Mouse (Mus musculus) midbrain, postnatal 0 days (tissue): ENCODE data around the gene B4galt4. TPM values are rescaled to one million over a fixed set of nuclear protein-coding genes. Genes with fewer than 3 reads are reported as not detected.
A peak's percentile ranks its signal among the peaks of the same experiment; 100 is the strongest.

Experiments
- ATAC-seq: fragments of 200-750 bp; cut with Nextera tagmentation; 2 replicates; pipeline ENCODE4 v1.8.0; 2017; ENCODE audit warnings: moderate number of reproducible peaks, mild to moderate bottlenecking, moderate TSS enrichment, moderate library complexity; ENCODE audit not compliant: low FRiP score
- DNase-seq: peaks from one replicate; pipeline ENCODE4 v3.0.0-alpha.2; 2015; ENCODE audit warnings: low spot score
- H3K27ac ChIP-seq: fragments of 300-500 bp; sonication (generic); 2 replicates; pipeline ENCODE4 v1.5.1; 2014; ENCODE audit warnings: low read depth, mild to moderate bottlenecking, low read length, mixed read lengths
- H3K27me3 ChIP-seq: fragments of 300-500 bp; sonication (generic); 2 replicates; pipeline ENCODE4 v1.6.1; 2014; ENCODE audit warnings: low read length, control low read depth, mixed read lengths; ENCODE audit not compliant: insufficient read depth
- H3K36me3 ChIP-seq: fragments of 300-500 bp; sonication (generic); 2 replicates; pipeline ENCODE4 v1.6.1; 2014; ENCODE audit warnings: low read length, control low read depth, mixed read lengths; ENCODE audit not compliant: insufficient read depth
- H3K4me1 ChIP-seq: fragments of 300-500 bp; sonication (generic); 2 replicates; pipeline ENCODE4 v1.6.1; 2014; ENCODE audit warnings: mild to moderate bottlenecking, control low read depth, antibody characterized with exemption, low read length, mixed read lengths; ENCODE audit not compliant: insufficient read depth
- H3K4me2 ChIP-seq: fragments of 300-500 bp; sonication (generic); 2 replicates; pipeline ENCODE4 v1.6.1; 2014; ENCODE audit warnings: low read depth, mild to moderate bottlenecking, low read length, mixed read lengths; ENCODE audit not compliant: poor library complexity, severe bottlenecking
- H3K4me3 ChIP-seq: fragments of 300-500 bp; sonication (generic); 2 replicates; pipeline ENCODE4 v1.5.1; 2014; ENCODE audit warnings: low read depth, mild to moderate bottlenecking, low read length, moderate library complexity
- H3K9ac ChIP-seq: fragments of 300-500 bp; sonication (generic); replicated peaks from 2 replicates; pipeline ENCODE4 v1.6.1; 2014; ENCODE audit warnings: mild to moderate bottlenecking, low read length, moderate library complexity, mixed read lengths; ENCODE audit not compliant: poor library complexity, severe bottlenecking
- H3K9me3 ChIP-seq: fragments of 300-500 bp; sonication (generic); 2 replicates; pipeline ENCODE4 v1.6.1; 2016; ENCODE audit warnings: low read length, control low read depth
- CTCF ChIP-seq: IDR thresholded peaks from 2 replicates; pipeline ENCODE4 v1.5.1; 2016; ENCODE audit warnings: antibody characterized with exemption, mild to moderate bottlenecking
- WGBS: fragments of 180-500 bp; shearing (Covaris S2); extraction: QIAGEN DNeasy Blood & Tissue Kit; methylation state at CpG from one replicate; pipeline ENCODE4 v1.1.7; 2014; 5-methylcytosine and 5-hydroxymethylcytosine counted together
- polyA plus RNA-seq: library from polyadenylated mRNA; unstranded; fragments of >200 nt; fragmentation: Nextera tagmentation; extraction: Ambion mirVana; gene quantifications from 2 replicates; pipeline ENCODE4 v1.2.1, GENCODE M21; 2015
- total RNA-seq: library from RNA; depleted of rRNA; stranded (reverse); fragments of >200 nt; gene quantifications from 2 replicates; pipeline ENCODE4 v1.2.3, GENCODE M21; 2014

Gene B4galt4
- total and polyA plus RNA-seq, 2 experiments from 2014 or later: 26.5 to 30.6 TPM

DNA sequence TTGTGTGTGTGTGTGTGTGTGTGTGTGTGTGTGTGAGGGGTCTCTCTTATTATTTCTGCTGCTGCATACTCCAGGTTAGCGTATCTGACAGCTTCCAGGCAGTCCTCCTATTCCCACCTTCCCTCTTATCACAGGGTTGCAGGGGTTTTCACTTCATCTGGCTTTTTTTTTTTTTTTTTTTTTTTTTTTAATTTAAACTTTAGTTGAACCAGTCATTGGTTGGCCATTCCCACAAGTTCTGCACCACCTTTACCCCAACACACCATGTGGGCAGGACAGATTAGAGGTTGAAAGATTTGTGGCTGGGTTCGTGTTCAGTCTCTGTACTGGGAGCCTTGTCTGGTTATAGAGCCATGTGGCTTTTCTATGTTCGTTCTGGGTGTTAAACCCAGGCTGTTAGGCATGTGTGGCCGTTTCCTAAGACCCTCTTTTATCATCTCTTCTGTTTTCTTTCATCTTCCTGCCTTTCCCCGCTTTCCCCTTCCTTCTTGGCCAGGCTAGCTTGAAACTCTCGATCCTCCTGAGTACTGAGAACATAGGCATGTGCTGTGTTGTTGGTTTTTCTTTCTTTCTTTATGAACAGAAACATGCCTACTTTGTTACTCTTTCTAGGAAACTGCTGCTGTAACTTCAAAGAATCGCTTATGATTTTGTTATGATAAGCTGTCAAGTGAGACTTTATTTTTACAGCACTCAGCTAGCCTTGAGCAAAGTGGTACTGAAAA lies 13.6 kb downstream of the B4galt4 start:
- TF ChIP-seq CTCF: no peak
- DNase-seq: no peak
- 68% methylated on average over 7 of the region's 7 CpGs for WGBS
- H3K4me1 ChIP-seq: no peaks in the 10 kb centered on the region
- H3K27ac ChIP-seq: no peak overlapping the region
- ATAC-seq: no peak
- H3K4me3 ChIP-seq: no peak overlapping the region
- no peak overlapping the region for H3K4me2 ChIP-seq
- no peaks in the 10 kb centered on the region for H3K27me3 ChIP-seq
- H3K9ac ChIP-seq: no peak overlapping the region
- peaks cover 39% of the 10 kb centered on the region for H3K36me3 ChIP-seq
- no peaks in the 10 kb centered on the region for H3K9me3 ChIP-seq

DNA sequence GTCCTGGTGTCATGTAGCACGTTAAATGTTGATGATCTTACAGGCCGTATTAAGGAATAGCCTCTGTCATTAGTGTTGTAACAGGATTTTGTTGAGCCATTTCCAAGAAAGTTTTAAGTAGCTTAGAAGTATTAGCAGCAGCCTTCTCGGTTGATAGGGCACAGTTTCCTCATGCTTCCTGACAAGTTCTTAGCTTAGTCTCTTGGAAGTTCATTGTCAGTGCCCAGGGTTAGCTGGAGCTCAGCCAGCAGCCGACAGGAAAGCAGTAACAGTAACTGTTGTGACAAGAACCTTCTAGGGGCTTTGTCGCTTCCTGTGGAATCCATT lies 14.1 kb downstream of the B4galt4 start:
- Histone ChIP-seq H3K27me3 (no peaks in the 10 kb centered on the region), H3K9me3 (no peaks in the 10 kb centered on the region), H3K4me2 (no peak overlapping the region), H3K4me1 (no peaks in the 10 kb centered on the region), H3K27ac (no peak overlapping the region), H3K4me3 (no peak overlapping the region), H3K36me3 (peaks cover 42% of the 10 kb centered on the region), H3K9ac (no peak overlapping the region)
- ATAC-seq: no peak
- whole genome bisulfite sequencing: 37% methylated on average over 5 of the region's 5 CpGs
- peak; percentile 10 for DNase-seq
- TF ChIP-seq CTCF: no peak

DNA sequence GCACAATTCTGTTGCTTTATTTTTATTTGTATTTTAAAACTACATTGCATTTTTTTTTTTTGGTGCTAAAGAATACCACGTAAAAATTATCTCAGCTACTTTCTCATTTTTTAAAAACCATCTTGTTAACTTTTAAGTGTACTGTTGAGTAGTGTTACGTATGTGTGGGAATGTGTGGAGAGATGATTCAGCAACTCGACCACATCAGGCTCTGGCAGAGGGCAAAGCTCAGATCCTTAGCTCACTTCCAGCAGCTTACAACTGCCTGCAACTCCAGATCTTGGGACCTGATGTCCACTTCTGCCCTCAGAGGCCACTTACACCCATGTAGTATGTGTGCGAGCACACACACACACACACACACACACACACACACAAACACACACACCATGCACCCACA lies 14.5 kb downstream of the B4galt4 start:
- Histone ChIP-seq H3K9ac (no peak overlapping the region), H3K9me3 (no peaks in the 10 kb centered on the region), H3K27me3 (no peaks in the 10 kb centered on the region), H3K27ac (no peak overlapping the region), H3K4me2 (no peak overlapping the region), H3K36me3 (peaks cover 42% of the 10 kb centered on the region), H3K4me1 (no peaks in the 10 kb centered on the region), H3K4me3 (no peak overlapping the region)
- ATAC-seq (no peak), DNase-seq (no peak)
- no peak for TF ChIP-seq CTCF
- 83% methylated on average over 4 of the region's 4 CpGs for WGBS

DNA sequence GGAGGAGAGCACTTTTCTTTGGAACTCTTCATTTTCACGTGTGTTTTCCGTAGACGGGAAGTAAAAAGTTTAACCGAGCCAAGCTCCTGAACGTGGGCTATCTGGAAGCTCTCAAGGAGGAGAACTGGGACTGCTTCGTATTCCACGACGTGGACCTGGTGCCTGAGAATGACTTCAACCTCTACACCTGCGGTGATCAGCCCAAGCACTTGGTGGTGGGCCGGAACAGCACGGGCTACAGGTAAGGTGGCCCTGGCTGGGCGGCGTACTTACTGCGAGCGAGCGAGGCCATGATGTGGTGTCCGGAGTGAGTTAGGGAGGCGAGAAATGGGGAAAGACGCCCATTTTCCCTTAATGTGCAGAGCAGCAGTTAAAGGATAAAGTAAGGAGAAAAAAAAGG lies 15.6 kb downstream of the B4galt4 start:
- H3K4me1 ChIP-seq: no peaks in the 10 kb centered on the region
- no peak for TF ChIP-seq CTCF
- H3K27me3 ChIP-seq: no peaks in the 10 kb centered on the region
- DNase-seq (no peak), ATAC-seq (no peak)
- no peak overlapping the region for H3K4me3 ChIP-seq
- WGBS: 97% methylated on average over 19 of the region's 19 CpGs
- H3K9me3 ChIP-seq: no peaks in the 10 kb centered on the region
- H3K9ac ChIP-seq: no peak overlapping the region
- H3K36me3 ChIP-seq: peaks cover 45% of the 10 kb centered on the region
- H3K4me2 ChIP-seq: no peak overlapping the region
- H3K27ac ChIP-seq: no peak overlapping the region

DNA sequence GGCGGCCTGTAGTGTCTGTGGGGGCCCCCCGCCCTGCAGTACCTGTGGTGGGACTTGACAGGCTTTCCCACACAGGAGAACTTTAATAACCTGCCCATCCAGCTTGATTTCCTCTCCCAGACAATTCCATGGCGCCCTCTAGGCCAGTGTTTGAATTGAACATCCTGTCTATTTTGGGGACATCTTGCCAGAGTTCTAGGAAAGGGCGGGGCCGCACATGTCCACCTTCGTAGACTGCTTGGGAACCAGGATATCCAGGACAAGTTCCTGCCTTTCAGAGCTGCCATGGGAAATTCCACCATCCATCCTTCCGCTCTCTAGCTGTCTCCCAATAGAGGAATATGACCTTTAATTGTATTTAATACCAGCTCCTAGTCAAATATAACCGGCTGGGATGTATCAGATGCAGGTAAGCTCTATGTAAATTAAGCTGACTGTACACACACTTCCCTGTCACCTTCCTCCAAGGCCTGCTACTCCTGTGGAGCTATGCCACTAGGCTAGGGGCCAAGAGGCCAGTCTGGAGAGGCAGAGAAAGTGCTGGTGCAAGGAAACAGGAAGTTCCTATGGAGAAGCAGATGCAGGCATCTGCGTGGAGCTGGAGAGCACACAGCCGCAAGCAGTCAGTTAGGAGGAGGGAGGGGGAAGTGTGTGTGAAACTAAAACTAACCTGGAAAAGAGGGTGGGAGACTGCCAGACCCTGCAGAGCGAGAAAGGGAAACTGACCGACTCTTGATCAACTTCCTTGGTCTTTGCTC lies 16.2 kb downstream of the B4galt4 start:
- H3K4me1 ChIP-seq: no peaks in the 10 kb centered on the region
- no peaks in the 10 kb centered on the region for H3K27me3 ChIP-seq
- no peaks in the 10 kb centered on the region for H3K9me3 ChIP-seq
- no peak for TF ChIP-seq CTCF
- 82% methylated on average over 12 of the region's 12 CpGs for WGBS
- no peak overlapping the region for H3K9ac ChIP-seq
- H3K27ac ChIP-seq: no peak overlapping the region
- peaks cover 45% of the 10 kb centered on the region for H3K36me3 ChIP-seq
- H3K4me3 ChIP-seq: no peak overlapping the region
- no peak overlapping the region for H3K4me2 ChIP-seq
- DNase-seq (no peak), ATAC-seq (no peak)

DNA sequence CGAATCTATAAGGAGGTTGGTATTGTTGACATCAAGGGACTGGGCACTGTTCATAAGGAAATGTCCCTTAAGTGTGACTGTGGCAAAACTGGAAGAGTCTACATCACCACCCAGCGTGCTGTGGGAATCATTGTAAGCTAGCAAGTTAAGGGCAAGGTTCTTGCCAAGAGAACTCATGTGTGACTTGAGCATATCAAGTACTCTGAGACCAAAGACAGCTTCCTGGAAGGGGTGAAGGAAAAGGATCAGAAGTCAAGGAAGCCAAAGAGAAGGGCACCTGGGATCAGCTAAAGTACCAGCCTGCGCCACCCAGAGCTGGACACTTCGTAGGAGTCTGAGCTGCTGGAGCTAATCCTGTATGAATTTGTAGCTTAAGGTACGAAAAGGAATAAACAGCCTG lies 18.2 kb downstream of the B4galt4 start:
- Histone ChIP-seq H3K27me3 (no peaks in the 10 kb centered on the region), H3K4me1 (no peaks in the 10 kb centered on the region), H3K9me3 (no peaks in the 10 kb centered on the region), H3K9ac (no peak overlapping the region), H3K4me3 (no peak overlapping the region), H3K27ac (no peak overlapping the region), H3K4me2 (no peak overlapping the region), H3K36me3 (peaks cover 45% of the 10 kb centered on the region)
- 93% methylated on average over 5 of the region's 5 CpGs for WGBS
- DNase-seq (no peak), ATAC-seq (no peak)
- TF ChIP-seq CTCF: no peak
